ENCODE assay signal across 14 mouse cellular contexts in the genomic region with DNA sequence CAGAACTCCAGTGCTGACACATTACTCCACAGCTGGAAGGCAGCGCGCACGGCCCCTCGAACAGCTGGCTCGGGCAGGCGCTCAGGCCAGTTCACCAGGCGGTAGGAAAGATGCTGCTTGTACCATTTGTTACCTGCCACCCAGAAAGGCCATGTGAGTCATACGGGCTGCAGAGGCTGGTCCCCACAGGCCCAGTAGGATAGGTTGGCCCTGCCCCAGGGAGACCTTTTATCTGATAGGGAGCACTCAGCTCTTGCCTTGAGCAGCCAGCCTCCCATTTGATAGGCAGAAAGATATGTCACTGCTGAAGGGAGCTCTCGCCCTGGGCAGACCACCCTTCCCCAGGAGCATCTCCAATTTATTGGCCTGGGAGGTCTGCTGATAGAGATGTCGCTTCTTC. TPM values are rescaled to one million over a fixed set of nuclear protein-coding genes. Genes with fewer than 3 reads are reported as not detected.
A peak's percentile ranks its signal among the peaks of the same experiment; 100 is the strongest.
DNase-seq lines count a peak whose midpoint lies in the region; ATAC-seq lines count a peak whose summit lies in the region.
"Had no signal": no experiment of that assay in that cellular context is flagged by ENCODE, and none has a peak within 500 bp of the region (broad histone marks: within the 10 kb centered on the region; RNA-seq: fewer than 3 reads in every experiment).

No protein-coding gene starts in this region.

- WGBS in heart, embryonic 15.5 days, result 68% methylated on average over 10 of the region's 10 CpGs
- 62% methylated on average over 10 of the region's 10 CpGs for WGBS in lung, embryonic 15.5 days

- no peak overlapping the region for H3K9ac ChIP-seq in heart, embryonic 15.5 days
- no peak overlapping the region for H3K9ac ChIP-seq in lung, embryonic 15.5 days
- H3K9ac ChIP-seq: liver, embryonic 14.5 days had no signal

- H3K4me1 ChIP-seq in heart, embryonic 15.5 days (replicated peaks), result peaks cover 67% of the 10 kb centered on the region
- H3K4me1 ChIP-seq in lung, embryonic 15.5 days, result peaks cover 41% of the 10 kb centered on the region
- peaks cover 36% of the 10 kb centered on the region for H3K4me1 ChIP-seq in brown adipose tissue, adult 24 weeks (ENCODE audit: control insufficient read depth, insufficient read depth, insufficient read length, low read length)

- H3K4me3 ChIP-seq in heart, embryonic 15.5 days, result no peak overlapping the region
- no peak overlapping the region for H3K4me3 ChIP-seq in lung, embryonic 15.5 days
- H3K4me3 ChIP-seq in brown adipose tissue, adult 24 weeks (ENCODE audit: insufficient read depth, low read depth, low read length), result no peak overlapping the region
- H3K4me3 ChIP-seq: megakaryocyte, embryonic 14.5 days; myocyte had no signal

- H3K36me3 ChIP-seq in heart, embryonic 15.5 days, result no peaks in the 10 kb centered on the region
- H3K36me3 ChIP-seq in lung, embryonic 15.5 days, result no peaks in the 10 kb centered on the region

- peak overlapping the region; percentile 63 for H3K27ac ChIP-seq in heart, embryonic 15.5 days
- peak overlapping the region; percentile 38 for H3K27ac ChIP-seq in lung, embryonic 15.5 days
- H3K27ac ChIP-seq in brown adipose tissue, adult 24 weeks (replicated peaks; ENCODE audit: low read depth, low read length), result peak overlapping the region; percentile 15; the same call in 1 of the 2 replicates
- H3K27ac ChIP-seq: liver, embryonic 14.5 days had no signal

- H3K9me3 ChIP-seq in heart, embryonic 15.5 days (replicated peaks), result no peaks in the 10 kb centered on the region
- no peaks in the 10 kb centered on the region for H3K9me3 ChIP-seq in lung, embryonic 15.5 days
- H3K9me3 ChIP-seq: megakaryocyte, embryonic 14.5 days had no signal

- peaks cover 38% of the 10 kb centered on the region for H3K27me3 ChIP-seq in heart, embryonic 15.5 days
- H3K27me3 ChIP-seq in lung, embryonic 15.5 days, result peaks cover 36% of the 10 kb centered on the region

- DNase-seq in heart, adult 18-20 months, result no peak
- DNase-seq in lung, postnatal 36 days, result no peak
- peak; percentile 36 for DNase-seq in MN1 (ENCODE audit: low spot score)
- DNase-seq: cerebellum, adult 9-11 months; thymus, postnatal 4 days had no signal

- ATAC-seq in heart, embryonic 15.5 days (replicated peaks; ENCODE audit: insufficient number of reproducible peaks, insufficient read depth, low FRiP score, low read depth), result no peak
- 0 out of 2 replicates have a peak, but pooled peaks have one; percentile 15 for ATAC-seq in lung, embryonic 15.5 days (ENCODE audit: borderline replicate concordance, extremely low read depth, low FRiP score, low TSS enrichment)
- no peak for ATAC-seq in activated CD4-positive, CD25-positive, alpha-beta regulatory T cell, adult 4 months

- no peak overlapping the region for H3K4me2 ChIP-seq in heart, embryonic 15.5 days
- H3K4me2 ChIP-seq in lung, embryonic 15.5 days, result no peak overlapping the region; the same call in 1 of the 2 replicates

RNA-seq across cellular contexts. Expression of gene 1700020L24Rik, which starts 10.1 kb away (rescaled TPM):
- 0.82 and 1.4 TPM in 2 replicates for polyA plus RNA-seq in heart, embryonic 15.5 days (2015; fragmentation: Nextera tagmentation; extraction: Ambion mirVana)
- total RNA-seq in heart, adult 18-20 months (2021), result not detected
- polyA plus RNA-seq in lung, embryonic 15.5 days (2015; fragmentation: Nextera tagmentation; extraction: Ambion mirVana), result 0.18 and 0.29 TPM in 2 replicates
- polyA plus RNA-seq in brown adipose tissue, adult 24 weeks (2012; ENCODE audit: insufficient read depth, insufficient read length, missing spikeins), result 2.9 TPM in 1 of 2 replicates, not detected in the other
- polyA plus RNA-seq in activated CD4-positive, CD25-positive, alpha-beta regulatory T cell, adult 4 months (2017; shearing (Covaris generic)), result under 1 TPM; 0.71 to 0.92 TPM
- total RNA-seq: left cerebral cortex, postnatal 14 days had no signal

RNA-seq across cellular contexts. Expression of gene Mmp28, which starts 15.3 kb away (rescaled TPM):
- polyA plus RNA-seq in heart, embryonic 15.5 days (2015; fragmentation: Nextera tagmentation; extraction: Ambion mirVana), result 3.8 and 4.0 TPM in 2 replicates
- total RNA-seq in heart, adult 18-20 months (2021), result 1 to 10 TPM; 3.0 to 4.7 TPM
- 2.5 and 2.7 TPM in 2 replicates for polyA plus RNA-seq in lung, embryonic 15.5 days (2015; fragmentation: Nextera tagmentation; extraction: Ambion mirVana)
- polyA plus RNA-seq in brown adipose tissue, adult 24 weeks (2012; ENCODE audit: insufficient read depth, insufficient read length, missing spikeins), result 5.4 and 6.6 TPM in 2 replicates
- not detected for polyA plus RNA-seq in activated CD4-positive, CD25-positive, alpha-beta regulatory T cell, adult 4 months (2017; shearing (Covaris generic))

RNA-seq across cellular contexts. Expression of gene Gas2l2, which starts 18.4 kb away (rescaled TPM):
- polyA plus RNA-seq in heart, embryonic 15.5 days (2015; fragmentation: Nextera tagmentation; extraction: Ambion mirVana), result 0.11 and 0.13 TPM in 2 replicates
- not detected for total RNA-seq in heart, adult 18-20 months (2021)
- polyA plus RNA-seq in lung, embryonic 15.5 days (2015; fragmentation: Nextera tagmentation; extraction: Ambion mirVana), result 0.32 and 0.35 TPM in 2 replicates
- not detected in 2 replicates for polyA plus RNA-seq in brown adipose tissue, adult 24 weeks (2012; ENCODE audit: insufficient read depth, insufficient read length, missing spikeins)
- not detected for polyA plus RNA-seq in activated CD4-positive, CD25-positive, alpha-beta regulatory T cell, adult 4 months (2017; shearing (Covaris generic))
- polyA plus RNA-seq: heart, embryonic 14.5 days; liver, embryonic 14.5 days; myocyte had no signal

RNA-seq across cellular contexts. Expression of gene Taf15, which starts 25.3 kb away (rescaled TPM):
- 8.8 and 10.5 TPM in 2 replicates for polyA plus RNA-seq in heart, embryonic 15.5 days (2015; fragmentation: Nextera tagmentation; extraction: Ambion mirVana)
- 10 to 100 TPM; 34.2 to 41.5 TPM for total RNA-seq in heart, adult 18-20 months (2021)
- 11.0 and 11.3 TPM in 2 replicates for polyA plus RNA-seq in lung, embryonic 15.5 days (2015; fragmentation: Nextera tagmentation; extraction: Ambion mirVana)
- 29.8 and 35.5 TPM in 2 replicates for polyA plus RNA-seq in brown adipose tissue, adult 24 weeks (2012; ENCODE audit: insufficient read depth, insufficient read length, missing spikeins)
- 10 to 100 TPM; 10.8 to 12.5 TPM for polyA plus RNA-seq in activated CD4-positive, CD25-positive, alpha-beta regulatory T cell, adult 4 months (2017; shearing (Covaris generic))

RNA-seq across cellular contexts. Expression of gene Rasl10b, which starts 38.7 kb away (rescaled TPM):
- polyA plus RNA-seq in heart, embryonic 15.5 days (2015; fragmentation: Nextera tagmentation; extraction: Ambion mirVana), result 8.1 and 9.7 TPM in 2 replicates
- 10 to 100 TPM; 74.9 to 78.3 TPM for total RNA-seq in heart, adult 18-20 months (2021)
- 1.3 and 1.8 TPM in 2 replicates for polyA plus RNA-seq in lung, embryonic 15.5 days (2015; fragmentation: Nextera tagmentation; extraction: Ambion mirVana)
- polyA plus RNA-seq in brown adipose tissue, adult 24 weeks (2012; ENCODE audit: insufficient read depth, insufficient read length, missing spikeins), result not detected in 2 replicates
- not detected for polyA plus RNA-seq in activated CD4-positive, CD25-positive, alpha-beta regulatory T cell, adult 4 months (2017; shearing (Covaris generic))
